8 mouse cellular contexts compared by ENCODE assay signal in the genomic region with DNA sequence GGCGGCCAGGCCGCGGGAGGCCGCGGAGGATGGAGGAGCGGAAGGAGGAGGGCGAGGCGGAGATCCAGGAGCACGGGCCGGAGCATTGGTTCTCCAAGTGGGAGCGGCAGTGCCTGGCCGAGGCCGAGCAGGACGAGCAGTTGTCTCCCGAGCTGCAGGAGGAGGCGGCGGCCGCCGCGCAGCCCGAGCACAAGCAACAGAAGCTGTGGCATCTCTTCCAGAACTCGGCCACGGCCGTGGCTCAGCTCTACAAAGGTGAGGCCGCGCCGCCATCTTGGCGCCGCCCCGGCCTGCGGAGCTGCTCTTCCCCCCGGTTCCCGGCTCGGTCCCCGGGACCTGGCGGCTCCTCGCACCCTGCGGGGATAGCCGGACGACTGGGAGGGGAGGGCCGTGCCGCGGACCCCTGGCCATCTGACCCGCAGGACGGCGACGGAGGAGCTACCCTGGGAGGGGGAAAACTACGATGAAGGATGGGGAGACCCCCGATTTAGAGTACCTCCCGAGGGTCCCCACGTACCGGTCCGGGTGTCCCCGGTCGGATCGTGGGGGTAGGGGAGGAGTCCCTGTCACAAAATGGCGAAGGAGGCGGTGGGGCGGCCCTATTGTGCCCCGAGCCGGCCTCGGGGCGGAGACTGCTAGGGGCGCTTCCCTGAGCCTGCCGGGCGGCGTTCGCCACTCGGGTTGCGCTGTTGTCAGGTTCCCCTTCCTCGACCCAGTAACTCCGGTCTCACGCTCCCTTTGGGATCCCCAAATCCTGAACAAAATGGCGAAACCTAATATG. TPM values are rescaled to one million over a fixed set of nuclear protein-coding genes. Genes with fewer than 3 reads are reported as not detected.
DNase-seq lines count a peak whose midpoint lies in the region; ATAC-seq and TF ChIP-seq lines count a peak whose summit lies in the region.

No protein-coding gene starts in this region.

- H3K27me3 ChIP-seq in embryonic facial prominence, embryonic 12.5 days: no peaks in the 10 kb centered on the region
- H3K27me3 ChIP-seq in heart, adult 2 months (ENCODE audit: control insufficient read depth, insufficient read depth, low read length): no peaks in the 10 kb centered on the region
- H3K27me3 ChIP-seq in kidney, adult 2 months (replicated peaks; ENCODE audit: control insufficient read depth, insufficient read depth, low read length): no peaks in the 10 kb centered on the region
- no peaks in the 10 kb centered on the region for H3K27me3 ChIP-seq in limb, embryonic 14.5 days (ENCODE audit: control insufficient read depth, insufficient read depth, low read length)
- no peaks in the 10 kb centered on the region for H3K27me3 ChIP-seq in midbrain, embryonic 15.5 days (replicated peaks)

- DNase-seq in layer of hippocampus, adult 11-12 months (ENCODE audit: low spot score): peak; percentile 68
- DNase-seq in layer of hippocampus, adult 9-10 months (ENCODE audit: low spot score): no peak
- peak; percentile 86 for DNase-seq in heart, adult 2 months
- DNase-seq in kidney, adult 2 months: peak; percentile 80
- DNase-seq in limb, embryonic 14.5 days (ENCODE audit: low spot score): peak; percentile 50
- peak; percentile 69 to 73 for DNase-seq in spleen, adult 18-20 months

- H3K27ac ChIP-seq in embryonic facial prominence, embryonic 12.5 days: peak overlapping the region; percentile 97
- H3K27ac ChIP-seq in heart, adult 2 months: peak overlapping the region; percentile 98
- peak overlapping the region; percentile 100 for H3K27ac ChIP-seq in kidney, adult 2 months (ENCODE audit: insufficient read depth, low read depth, low read length)
- H3K27ac ChIP-seq in limb, embryonic 14.5 days (replicated peaks; ENCODE audit: low read depth, low read length): peak overlapping the region; percentile 95
- peak overlapping the region; percentile 91 for H3K27ac ChIP-seq in midbrain, embryonic 15.5 days

- peaks cover 2% of the 10 kb centered on the region for H3K79me2 ChIP-seq in heart, adult 2 months (replicated peaks; ENCODE audit: control insufficient read depth, insufficient read depth, low read length)

- peak overlapping the region; percentile 92 for H3K9ac ChIP-seq in embryonic facial prominence, embryonic 12.5 days
- H3K9ac ChIP-seq in heart, adult 2 months (ENCODE audit: low read depth, low read length): peak overlapping the region; percentile 95
- peak overlapping the region; percentile 98 for H3K9ac ChIP-seq in limb, embryonic 14.5 days (ENCODE audit: low read depth, low read length, severe bottlenecking)
- peak overlapping the region; percentile 87 for H3K9ac ChIP-seq in midbrain, embryonic 15.5 days

- peak; percentile 9; the same call in 1 of the 2 replicates for TF ChIP-seq POLR2A in heart, adult 2 months (IDR thresholded peaks at IDR 0.05; ENCODE audit: insufficient read depth, low read depth, low read length)
- TF ChIP-seq POLR2A in kidney, adult 2 months (IDR thresholded peaks at IDR 0.05; ENCODE audit: low read depth, low read length): peak; percentile 20
- no peak for TF ChIP-seq POLR2A in limb, embryonic 14.5 days (IDR thresholded peaks at IDR 0.05; ENCODE audit: borderline replicate concordance, extremely low read depth, insufficient read depth, insufficient read length)

- peaks cover 23% of the 10 kb centered on the region for H3K4me1 ChIP-seq in embryonic facial prominence, embryonic 12.5 days
- H3K4me1 ChIP-seq in heart, adult 2 months (ENCODE audit: control insufficient read depth, insufficient read depth, low read length): peaks cover 10% of the 10 kb centered on the region
- H3K4me1 ChIP-seq in kidney, adult 2 months (ENCODE audit: control insufficient read depth, insufficient read depth, low read length): peaks cover 15% of the 10 kb centered on the region
- H3K4me1 ChIP-seq in limb, embryonic 14.5 days (ENCODE audit: control insufficient read depth, insufficient read depth, low read length): peaks cover 7% of the 10 kb centered on the region; the same call in 1 of the 2 replicates
- peaks cover 40% of the 10 kb centered on the region for H3K4me1 ChIP-seq in midbrain, embryonic 15.5 days

- peak; percentile 43 for ATAC-seq in embryonic facial prominence, embryonic 12.5 days (ENCODE audit: insufficient number of reproducible peaks, insufficient read depth, low FRiP score, low TSS enrichment)
- ATAC-seq in limb, embryonic 14.5 days (ENCODE audit: low FRiP score, low read depth): 0 out of 2 replicates have a peak, but pooled peaks have one; percentile 5
- peak; percentile 30 for ATAC-seq in midbrain, embryonic 15.5 days (replicated peaks)

- H3K4me3 ChIP-seq in embryonic facial prominence, embryonic 12.5 days: peak overlapping the region; percentile 98
- peak overlapping the region; percentile 95 for H3K4me3 ChIP-seq in heart, adult 2 months
- H3K4me3 ChIP-seq in kidney, adult 2 months (ENCODE audit: insufficient read depth, low read depth, low read length): peak overlapping the region; percentile 99
- peak overlapping the region; percentile 99 for H3K4me3 ChIP-seq in limb, embryonic 14.5 days (replicated peaks; ENCODE audit: low read length)
- H3K4me3 ChIP-seq in midbrain, embryonic 15.5 days: peak overlapping the region; percentile 69

- WGBS in embryonic facial prominence, embryonic 12.5 days: under 1% methylated on average over 72 of the region's 74 CpGs
- WGBS in heart, adult 2 months: under 1% methylated on average over 67 of the region's 74 CpGs
- WGBS in kidney, adult 2 months: under 1% methylated on average over 74 of the region's 74 CpGs
- WGBS in limb, embryonic 14.5 days: 6% methylated on average over 53 of the region's 74 CpGs
- WGBS in midbrain, embryonic 15.5 days: under 1% methylated on average over 73 of the region's 74 CpGs

- no peak for TF ChIP-seq CTCF in heart, adult 2 months (IDR thresholded peaks at IDR 0.05)
- TF ChIP-seq CTCF in kidney, adult 2 months (conservative IDR thresholded peaks at IDR 0.05; ENCODE audit: insufficient read depth, insufficient read length, low read depth, low read length): no peak

- no peaks in the 10 kb centered on the region for H3K9me3 ChIP-seq in embryonic facial prominence, embryonic 12.5 days
- no peaks in the 10 kb centered on the region for H3K9me3 ChIP-seq in limb, embryonic 14.5 days (ENCODE audit: control insufficient read depth, low read length)
- no peaks in the 10 kb centered on the region for H3K9me3 ChIP-seq in midbrain, embryonic 15.5 days

- TF ChIP-seq EP300 in heart, adult 2 months (IDR thresholded peaks at IDR 0.05; ENCODE audit: insufficient read depth, low read depth, low read length): no peak

- H3K4me2 ChIP-seq in embryonic facial prominence, embryonic 12.5 days (replicated peaks): peak overlapping the region; percentile 94
- H3K4me2 ChIP-seq in limb, embryonic 14.5 days (replicated peaks; ENCODE audit: low read depth, low read length, severe bottlenecking): peak overlapping the region; percentile 79
- peak overlapping the region; percentile 70 for H3K4me2 ChIP-seq in midbrain, embryonic 15.5 days

- peaks cover 9% of the 10 kb centered on the region; the same call in 1 of the 2 replicates for H3K36me3 ChIP-seq in embryonic facial prominence, embryonic 12.5 days
- peaks cover 40% of the 10 kb centered on the region for H3K36me3 ChIP-seq in heart, adult 2 months (ENCODE audit: control insufficient read depth, insufficient read depth, low read length)
- peaks cover 2% of the 10 kb centered on the region; the same call in 1 of the 2 replicates for H3K36me3 ChIP-seq in kidney, adult 2 months (ENCODE audit: control insufficient read depth, insufficient read depth, low read length)
- H3K36me3 ChIP-seq in limb, embryonic 14.5 days (ENCODE audit: control insufficient read depth, insufficient read depth, low read length): peaks cover 31% of the 10 kb centered on the region
- H3K36me3 ChIP-seq in midbrain, embryonic 15.5 days (replicated peaks): 0 out of 2 replicates have a peak, but pooled peaks cover 3% of the 10 kb centered on the region

- intact Hi-C loops in heart, adult 2 months (cut with DNase I): loop anchor here (1.0 to 5.0 kb wide), 2 partner anchors 32 to 93 kb away; no protein-coding TSS in a partner anchor

RNA-seq across cellular contexts. Expression of a gene that starts 0.7 kb away (rescaled TPM):
- 32.2 and 32.3 TPM in 2 replicates for polyA plus RNA-seq in embryonic facial prominence, embryonic 12.5 days (2016; fragmentation: Nextera tagmentation; extraction: Ambion mirVana)
- 100 to 1,000 TPM in 1 of 2 experiments, 10 to 100 TPM in 1; 93.2 to 133 TPM for total RNA-seq in heart, adult 2 months (2021)
- polyA plus RNA-seq in heart, adult 2 months (2012; rRNA removed): 29.2 and 57.0 TPM in 2 replicates
- 18.3 and 24.2 TPM in 2 replicates for polyA plus RNA-seq in kidney, adult 2 months (2012; rRNA removed)
- polyA plus RNA-seq in limb, embryonic 14.5 days (2012; rRNA removed): 30.2 and 31.8 TPM in 2 replicates
- 18.2 and 20.3 TPM in 2 replicates for polyA plus RNA-seq in limb, embryonic 14.5 days (2014; fragmentation: Nextera tagmentation; extraction: Ambion mirVana)
- polyA plus RNA-seq in midbrain, embryonic 15.5 days (2015; fragmentation: Nextera tagmentation; extraction: Ambion mirVana): 27.7 and 29.0 TPM in 2 replicates

RNA-seq across cellular contexts. Expression of a gene that starts 38.5 kb away (rescaled TPM):
- polyA plus RNA-seq in embryonic facial prominence, embryonic 12.5 days (2016; fragmentation: Nextera tagmentation; extraction: Ambion mirVana): 29.5 and 35.1 TPM in 2 replicates
- 10 to 100 TPM; 45.6 to 49.0 TPM for total RNA-seq in heart, adult 2 months (2021)
- polyA plus RNA-seq in heart, adult 2 months (2012; rRNA removed): 19.4 and 30.7 TPM in 2 replicates
- 20.6 and 26.2 TPM in 2 replicates for polyA plus RNA-seq in kidney, adult 2 months (2012; rRNA removed)
- 84.7 and 104 TPM in 2 replicates for polyA plus RNA-seq in limb, embryonic 14.5 days (2012; rRNA removed)
- 47.1 and 51.0 TPM in 2 replicates for polyA plus RNA-seq in limb, embryonic 14.5 days (2014; fragmentation: Nextera tagmentation; extraction: Ambion mirVana)
- polyA plus RNA-seq in midbrain, embryonic 15.5 days (2015; fragmentation: Nextera tagmentation; extraction: Ambion mirVana): 32.2 and 34.2 TPM in 2 replicates
